ENCODE assay signal across 8 mouse cellular contexts in the genomic region with DNA sequence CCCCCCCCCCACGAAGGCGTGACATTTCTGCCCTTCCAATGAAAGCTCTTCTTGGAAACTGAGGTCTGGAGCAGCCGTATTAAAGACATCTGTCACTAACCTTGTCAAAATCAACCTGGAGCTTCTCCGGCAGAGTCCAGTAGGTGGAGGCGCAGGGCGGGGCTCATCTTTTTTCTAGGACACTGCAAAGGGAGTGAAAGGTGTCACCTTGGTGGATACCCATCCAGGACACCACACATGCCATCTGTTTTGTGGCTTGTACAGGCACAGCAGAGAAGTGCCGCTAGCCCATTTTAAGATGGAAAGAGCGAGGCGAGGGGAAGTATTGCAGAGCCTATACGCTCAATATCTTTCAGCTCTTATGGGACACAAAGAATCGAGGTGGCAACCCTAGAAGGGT.
DNase-seq lines count a peak whose midpoint lies in the region; ATAC-seq and TF ChIP-seq lines count a peak whose summit lies in the region.

No protein-coding gene starts in this region.

- no peak for TF ChIP-seq CTCF in liver, postnatal 0 days (IDR thresholded peaks at IDR 0.05; ENCODE audit: low read depth)

- no peaks in the 10 kb centered on the region for H3K4me1 ChIP-seq in neural tube, embryonic 11.5 days (ENCODE audit: control insufficient read depth, insufficient read depth, low read length)
- no peaks in the 10 kb centered on the region for H3K4me1 ChIP-seq in liver, postnatal 0 days (ENCODE audit: insufficient read depth)

- no peak overlapping the region for H3K27ac ChIP-seq in neural tube, embryonic 11.5 days (ENCODE audit: low read depth, low read length)
- H3K27ac ChIP-seq in liver, postnatal 0 days (ENCODE audit: low read depth) = no peak overlapping the region

- peak overlapping the region; percentile 44 for H3K4me2 ChIP-seq in neural tube, embryonic 11.5 days (ENCODE audit: low read depth)
- peak overlapping the region; percentile 66 for H3K4me2 ChIP-seq in liver, postnatal 0 days (ENCODE audit: low read depth, low read length)

- peak; percentile 49 for ATAC-seq in neural tube, embryonic 11.5 days (ENCODE audit: insufficient read depth, low FRiP score, low TSS enrichment)
- no peak for ATAC-seq in liver, postnatal 0 days

- no peak for TF ChIP-seq EP300 in liver, postnatal 0 days (IDR thresholded peaks at IDR 0.05; ENCODE audit: low read depth)

- DNase-seq in cerebellum, adult 11-12 months = peak; percentile 18
- no peak for DNase-seq in cerebellum, adult 11 months
- DNase-seq in neural tube, embryonic 11.5 days (ENCODE audit: low spot score) = no peak
- no peak for DNase-seq in neural tube, embryonic 10.5 days (ENCODE audit: extremely low spot score, low spot score)
- no peak for DNase-seq in liver, postnatal 0 days
- no peak for DNase-seq in urinary bladder, adult 18-20 months (ENCODE audit: low spot score in 2 of 2)
- DNase-seq in spleen, adult 18-20 months = no peak
- DNase-seq in retina, embryonic 14.5 days (ENCODE audit: low spot score) = no peak

- H3K27me3 ChIP-seq in neural tube, embryonic 11.5 days (ENCODE audit: control insufficient read depth, insufficient read depth, low read length) = no peaks in the 10 kb centered on the region
- H3K27me3 ChIP-seq in liver, postnatal 0 days (ENCODE audit: insufficient read depth, low read length) = 0 out of 2 replicates have a peak, but pooled peaks cover 3% of the 10 kb centered on the region

- WGBS in neural tube, embryonic 11.5 days = 42% methylated on average over 11 of the region's 11 CpGs
- 45% methylated on average over 11 of the region's 11 CpGs for WGBS in liver, postnatal 0 days (ENCODE audit: insufficient replicate concordance)

- H3K9me3 ChIP-seq in neural tube, embryonic 11.5 days (ENCODE audit: control insufficient read depth, low read length) = no peaks in the 10 kb centered on the region
- H3K9me3 ChIP-seq in liver, postnatal 0 days (ENCODE audit: low read length) = no peaks in the 10 kb centered on the region

- peak overlapping the region; percentile 30 for H3K4me3 ChIP-seq in neural tube, embryonic 11.5 days (ENCODE audit: low read depth, low read length)
- H3K4me3 ChIP-seq in liver, postnatal 0 days (ENCODE audit: low read depth, low read length) = peak overlapping the region; percentile 33

- H3K9ac ChIP-seq in neural tube, embryonic 11.5 days (ENCODE audit: low read length) = 0 out of 2 replicates have a peak overlapping the region, but pooled peaks have one; percentile 18
- no peak overlapping the region for H3K9ac ChIP-seq in liver, postnatal 0 days (replicated peaks)

- H3K36me3 ChIP-seq in neural tube, embryonic 11.5 days (ENCODE audit: control insufficient read depth, insufficient read depth, low read length) = no peaks in the 10 kb centered on the region
- no peaks in the 10 kb centered on the region for H3K36me3 ChIP-seq in liver, postnatal 0 days (replicated peaks; ENCODE audit: insufficient read depth, low read length)
